Mouse (Mus musculus): ENCODE data around the gene Orai1.

GRCm38 (mm10) chr5:123076419-123077281 lies 61.8 kb downstream of the Orai1 start:
- TF ChIP-seq CTCF (IDR thresholded peaks at IDR 0.05; ENCODE audit: extremely low read depth, insufficient read depth, low read length): no peak
- TF ChIP-seq POLR2A (IDR thresholded peaks at IDR 0.05; ENCODE audit: extremely low read depth, insufficient read depth, low read length): no peak

Data from cortical plate, adult 2 months (tissue).